Mouse (Mus musculus) gastrocnemius, adult 8-10 months (tissue): ENCODE results near the gene Btbd35f26. TPM values are rescaled to one million over a fixed set of nuclear protein-coding genes. Genes with fewer than 3 reads are reported as not detected.
"Not testable (repeated sequence)": the region's sequence is repeated elsewhere in the genome, so short reads cannot be mapped to it uniquely, and the experiment has no call there.

ENCODE experiments used
- DNase-seq, 2 experiments: peaks; one replicate each; pipeline ENCODE4 v3.0.0; 2022; ENCODE audit warnings: low spot score in 2 of 2
- total RNA-seq, 4 experiments: library from RNA; stranded (reverse); gene quantifications; 2 replicates each; pipeline ENCODE4 v1.2.4; 2022

Gene Btbd35f26
- total RNA-seq, result not detected

DNA sequence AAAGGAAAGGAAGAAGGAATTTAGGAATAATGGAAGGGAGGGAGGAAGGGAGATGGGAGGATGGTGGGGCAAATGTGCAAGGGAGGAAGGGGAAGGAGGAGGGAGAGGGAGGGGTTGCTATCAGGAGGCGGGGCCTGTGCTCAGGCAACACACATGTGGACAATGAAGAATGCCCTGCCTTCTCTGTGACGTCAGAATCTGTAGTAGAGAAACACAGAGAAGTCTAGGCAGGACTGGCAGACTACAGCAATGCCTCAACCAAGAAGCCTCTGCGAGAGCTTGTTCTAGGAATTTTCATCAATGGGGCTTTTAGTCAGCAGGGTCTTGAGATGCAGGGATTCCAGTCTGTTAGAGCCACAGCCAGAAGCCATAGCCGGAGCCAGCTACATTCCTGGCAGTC, at the start of gene Btbd35f26:
Btbd35f26 (plus strand) TSS at position 301 of the 400 bp plus-strand sequence.
- DNase-seq, result not testable (repeated sequence)

DNA sequence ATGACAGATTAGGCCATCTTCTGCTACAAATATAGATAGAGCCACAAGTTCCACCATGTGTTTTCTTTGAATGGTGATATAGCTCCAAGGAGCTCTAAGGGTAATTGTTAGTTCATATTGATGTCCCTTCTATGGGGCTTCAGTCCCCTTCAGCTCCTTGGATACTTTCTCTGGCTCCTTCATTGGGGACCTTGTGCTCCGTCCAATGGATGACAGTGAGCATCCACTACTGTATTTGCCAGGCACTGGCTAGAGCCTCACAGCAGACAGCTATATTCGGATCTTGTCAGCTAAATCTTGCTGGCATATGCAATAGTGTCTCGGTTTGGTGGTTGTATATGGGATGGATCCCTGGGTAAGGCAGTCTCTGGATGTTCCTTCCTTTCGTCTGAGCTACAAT, 5.7 kb downstream of the Btbd35f26 start:
- DNase-seq, result peak in 1 of 2 experiments; percentile 2

DNA sequence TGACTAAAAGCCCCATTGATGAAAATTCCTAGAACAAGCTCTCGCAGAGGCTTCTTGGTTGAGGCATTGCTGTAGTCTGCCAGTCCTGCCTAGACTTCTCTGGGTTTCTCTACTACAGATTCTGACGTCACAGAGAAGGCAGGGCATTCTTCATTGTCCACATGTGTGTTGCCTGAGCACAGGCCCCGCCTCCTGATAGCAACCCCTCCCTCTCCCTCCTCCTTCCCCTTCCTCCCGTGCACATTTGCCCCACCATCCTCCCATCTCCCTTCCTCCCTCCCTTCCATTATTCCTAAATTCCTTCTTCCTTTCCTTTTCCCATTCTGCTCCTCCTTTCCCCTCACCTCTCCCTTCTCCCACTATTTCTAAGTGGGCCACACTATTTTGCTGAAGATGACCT, 47.6 kb downstream of the Btbd35f26 start, which contains the start of gene Btbd35f19:
Btbd35f19 (minus strand) TSS at position 101 of the 400 bp plus-strand sequence.
- not testable (repeated sequence) for DNase-seq

Other genes starting within 250 kb of the Btbd35f26 start
- not detected for gene Btbd35f29, start 218.8 kb upstream of the Btbd35f26 start, total RNA-seq
- gene Spin2f, start 82.6 kb upstream of the Btbd35f26 start, total RNA-seq, result not detected
- not detected for gene Btbd35f19, start 47.5 kb downstream of the Btbd35f26 start, total RNA-seq
- not detected for gene Gm21883, start 237.8 kb downstream of the Btbd35f26 start, total RNA-seq